ENCODE assay signal across 9 mouse cellular contexts in the genomic region with DNA sequence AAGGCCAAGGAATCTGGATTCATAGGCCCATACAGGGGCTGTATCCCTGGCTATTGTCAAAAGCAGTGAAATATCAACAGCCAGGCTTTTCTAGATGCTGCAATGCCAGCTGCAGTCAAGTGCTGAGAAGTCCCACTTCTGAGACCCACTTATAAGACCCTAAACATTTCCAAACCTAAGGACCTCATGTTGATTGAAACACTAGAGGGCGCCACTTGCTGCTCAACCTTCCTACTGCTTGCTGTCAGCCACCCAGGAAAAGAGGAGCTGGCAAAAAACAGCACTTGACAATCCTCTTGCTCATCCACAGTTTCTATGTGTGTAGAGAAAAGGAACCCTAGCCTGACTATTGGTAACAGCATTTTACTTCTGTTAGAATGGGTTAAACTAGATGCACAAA.
DNase-seq lines count a peak whose midpoint lies in the region; ATAC-seq lines count a peak whose summit lies in the region.
"Had no signal": no experiment of that assay in that cellular context is flagged by ENCODE, and none has a peak within 500 bp of the region (broad histone marks: within the 10 kb centered on the region; RNA-seq: fewer than 3 reads in every experiment).

No protein-coding gene starts in this region.

- no peak for ATAC-seq in CD4-positive, CD25-positive, alpha-beta regulatory T cell, adult 4 months
- no peak; the same call in 1 of the 2 replicates for ATAC-seq in granulocyte monocyte progenitor cell, adult 5-6 weeks (replicated peaks; ENCODE audit: poor library complexity, severe bottlenecking)

- DNase-seq in CD4-positive, CD25-positive, alpha-beta regulatory T cell, adult 2 months (ENCODE audit: low read depth, low spot score) = peak; percentile 45
- peak; percentile 16 to 35 for DNase-seq in kidney, postnatal 4 days
- DNase-seq in kidney, adult 9 months = no peak
- peak; percentile 14 for DNase-seq in urinary bladder, postnatal 14 days (ENCODE audit: low spot score)
- DNase-seq in urinary bladder, postnatal 4 days (ENCODE audit: low spot score in 2 of 2) = no peak
- DNase-seq in thymus, postnatal 4 days = peak; percentile 47
- DNase-seq: liver, embryonic 13.5 days had no signal

Comparison
In these comparisons a context has a peak if more than half of its experiments do, and no peak if none do; other contexts are left out.
1. DNase-seq: peak in CD4-positive, CD25-positive, alpha-beta regulatory T cell, adult 2 months (single experiment), kidney, postnatal 4 days (2 of 2), urinary bladder, postnatal 14 days (single experiment) and thymus, postnatal 4 days (single experiment); none in kidney, adult 9 months (single experiment) and urinary bladder, postnatal 4 days (0 of 2).